Mouse (Mus musculus): Measurements from ENCODE around the gene Fam184b. TPM values are rescaled to one million over a fixed set of nuclear protein-coding genes. Genes with fewer than 3 reads are reported as not detected.

The Fam184b gene
- 0.06 and 0.12 TPM in 2 replicates for polyA plus RNA-seq (2015; fragmentation: Nextera tagmentation; extraction: Ambion mirVana)

- H3K4me3 ChIP-seq (replicated peaks), result peak within 1 kb of the TSS; percentile 44
- H3K9ac ChIP-seq, result no peak within 1 kb of the TSS
- H3K9me3 ChIP-seq (replicated peaks), result no peaks in the 10 kb centered on the region
- H3K27ac ChIP-seq (replicated peaks), result no peak within 1 kb of the TSS
- WGBS (ENCODE audit: insufficient replicate concordance), result under 1% methylated on average over 48 of the region's 48 CpGs
- no peaks in the 10 kb centered on the region for H3K36me3 ChIP-seq (replicated peaks)
- peak within 1 kb of the TSS; percentile 72 for H3K4me2 ChIP-seq
- ATAC-seq (ENCODE audit: insufficient read depth), result no peak
- H3K4me1 ChIP-seq (replicated peaks), result no peaks in the 10 kb centered on the region; the same call in 1 of the 2 replicates
- peaks cover 39% of the 10 kb centered on the region for H3K27me3 ChIP-seq
Observed at GRCm38 (mm10) chr5:45638806-45639714, at the start of gene Fam184b. TSS of gene Fam184b (minus strand) at chr5:45639614.

- H3K9me3 ChIP-seq (replicated peaks), result no peaks in the 10 kb centered on the region
- 58% methylated on average over 4 of the region's 4 CpGs for WGBS (ENCODE audit: insufficient replicate concordance)
- H3K9ac ChIP-seq, result no peak overlapping the region
- H3K36me3 ChIP-seq (replicated peaks), result peaks cover 55% of the 10 kb centered on the region
- no peak overlapping the region for H3K27ac ChIP-seq (replicated peaks)
- H3K4me1 ChIP-seq (replicated peaks), result no peaks in the 10 kb centered on the region
- no peak for ATAC-seq (ENCODE audit: insufficient read depth)
- no peaks in the 10 kb centered on the region for H3K27me3 ChIP-seq
- H3K4me3 ChIP-seq (replicated peaks), result no peak overlapping the region
- H3K4me2 ChIP-seq, result no peak overlapping the region
Observed at GRCm38 (mm10) chr5:45689152-45689551, 49.7 kb upstream of the Fam184b start.

DNA sequence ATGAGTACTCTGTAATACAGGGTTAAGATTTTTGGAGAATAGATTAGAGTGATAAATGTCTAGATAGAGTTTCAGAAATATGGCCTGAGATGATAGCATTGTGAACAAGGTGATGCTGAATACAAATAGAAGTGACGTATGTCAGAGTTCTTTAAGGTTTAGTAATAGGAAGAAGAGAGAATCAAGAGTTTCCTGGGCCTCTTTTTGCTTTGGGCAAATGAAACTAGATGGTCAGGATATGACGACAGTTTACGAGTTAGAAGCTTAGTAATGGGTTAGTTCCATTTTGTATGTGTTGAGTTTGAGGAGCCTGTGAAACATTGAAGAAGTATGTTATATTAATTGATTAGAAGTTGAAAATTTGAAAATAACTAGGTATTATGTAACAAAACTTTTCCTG lies 46.8 kb upstream of the Fam184b start:
- no peaks in the 10 kb centered on the region for H3K27me3 ChIP-seq
- no peak overlapping the region for H3K9ac ChIP-seq
- no peaks in the 10 kb centered on the region for H3K4me1 ChIP-seq (replicated peaks)
- H3K27ac ChIP-seq (replicated peaks), result no peak overlapping the region
- no peak for ATAC-seq (ENCODE audit: insufficient read depth)
- no peak overlapping the region for H3K4me2 ChIP-seq
- peaks cover 58% of the 10 kb centered on the region for H3K36me3 ChIP-seq (replicated peaks)
- H3K4me3 ChIP-seq (replicated peaks), result no peak overlapping the region
- 82% methylated on average over 3 of the region's 3 CpGs for WGBS (ENCODE audit: insufficient replicate concordance)
- H3K9me3 ChIP-seq (replicated peaks), result no peaks in the 10 kb centered on the region

DNA sequence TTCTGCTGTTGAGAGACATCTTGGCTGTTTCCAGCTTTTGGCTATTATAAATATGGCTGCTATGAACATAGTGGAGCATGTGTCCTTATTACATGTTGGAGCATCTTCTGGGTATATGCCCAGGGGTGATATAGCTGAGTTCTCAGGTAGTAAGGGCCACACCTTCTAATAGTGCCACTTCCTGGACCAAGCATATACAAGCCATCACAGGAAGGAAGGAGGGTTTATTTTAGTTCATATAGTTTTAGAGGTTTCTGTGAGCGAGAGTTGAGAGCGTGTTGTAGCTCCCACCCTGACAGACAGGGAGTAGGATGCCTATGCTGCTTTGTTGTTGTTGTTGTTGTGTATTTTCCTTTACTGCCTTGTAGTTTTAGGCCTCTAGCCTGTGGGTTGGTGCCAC lies 45.8 kb upstream of the Fam184b start:
- peaks cover 61% of the 10 kb centered on the region for H3K36me3 ChIP-seq (replicated peaks)
- no peak overlapping the region for H3K4me2 ChIP-seq
- no peaks in the 10 kb centered on the region for H3K9me3 ChIP-seq (replicated peaks)
- no peak for ATAC-seq (ENCODE audit: insufficient read depth)
- H3K9ac ChIP-seq, result no peak overlapping the region
- no peak overlapping the region for H3K4me3 ChIP-seq (replicated peaks)
- WGBS (ENCODE audit: insufficient replicate concordance), result 88% methylated on average over 2 of the region's 2 CpGs
- H3K27me3 ChIP-seq, result no peaks in the 10 kb centered on the region
- no peaks in the 10 kb centered on the region for H3K4me1 ChIP-seq (replicated peaks)
- no peak overlapping the region for H3K27ac ChIP-seq (replicated peaks)

GRCm38 (mm10) chr5:45683388-45683787 lies 44.0 kb upstream of the Fam184b start:
- no peak overlapping the region for H3K9ac ChIP-seq
- H3K27me3 ChIP-seq, result no peaks in the 10 kb centered on the region
- H3K27ac ChIP-seq (replicated peaks), result no peak overlapping the region
- H3K36me3 ChIP-seq (replicated peaks), result peaks cover 62% of the 10 kb centered on the region
- no peak for ATAC-seq (ENCODE audit: insufficient read depth)
- 74% methylated on average over 1 of the region's 1 CpGs for whole genome bisulfite sequencing (ENCODE audit: insufficient replicate concordance)
- no peaks in the 10 kb centered on the region for H3K4me1 ChIP-seq (replicated peaks)
- no peak overlapping the region for H3K4me3 ChIP-seq (replicated peaks)
- H3K9me3 ChIP-seq (replicated peaks), result no peaks in the 10 kb centered on the region
- H3K4me2 ChIP-seq, result no peak overlapping the region

- Histone ChIP-seq H3K27ac (replicated peaks) (no peak overlapping the region), H3K9me3 (replicated peaks) (no peaks in the 10 kb centered on the region), H3K36me3 (replicated peaks) (peaks cover 71% of the 10 kb centered on the region), H3K27me3 (no peaks in the 10 kb centered on the region), H3K4me3 (replicated peaks) (no peak overlapping the region), H3K9ac (no peak overlapping the region), H3K4me1 (replicated peaks) (no peaks in the 10 kb centered on the region), H3K4me2 (no peak overlapping the region)
- no peak for ATAC-seq (ENCODE audit: insufficient read depth)
Observed at GRCm38 (mm10) chr5:45679955-45680354, 40.5 kb upstream of the Fam184b start.

DNA sequence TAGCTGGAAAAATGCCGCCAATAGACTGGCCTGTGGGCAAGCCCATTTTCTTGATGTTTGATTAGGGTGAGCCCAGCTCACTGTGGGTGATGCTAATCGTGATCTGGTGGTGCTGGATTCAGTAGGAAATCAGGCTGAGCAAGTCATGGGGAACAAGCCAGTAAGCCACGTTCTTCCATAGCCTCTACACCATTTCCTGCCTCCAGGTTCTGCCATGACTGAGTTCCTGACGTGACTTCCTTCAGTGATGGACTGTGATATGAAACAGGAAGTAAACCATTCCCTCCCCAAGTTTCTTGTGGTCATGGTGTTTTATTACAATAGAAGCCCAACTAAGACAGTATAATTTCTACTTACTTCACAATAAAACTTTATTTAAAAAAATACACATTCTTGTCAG lies 38.2 kb upstream of the Fam184b start:
- no peaks in the 10 kb centered on the region for H3K9me3 ChIP-seq (replicated peaks)
- H3K4me2 ChIP-seq, result no peak overlapping the region
- 47% methylated on average over 4 of the region's 4 CpGs for WGBS (ENCODE audit: insufficient replicate concordance)
- no peak overlapping the region for H3K27ac ChIP-seq (replicated peaks)
- H3K4me3 ChIP-seq (replicated peaks), result no peak overlapping the region
- H3K9ac ChIP-seq, result no peak overlapping the region
- peaks cover 60% of the 10 kb centered on the region for H3K36me3 ChIP-seq (replicated peaks)
- no peaks in the 10 kb centered on the region for H3K27me3 ChIP-seq
- no peaks in the 10 kb centered on the region for H3K4me1 ChIP-seq (replicated peaks)
- no peak for ATAC-seq (ENCODE audit: insufficient read depth)

DNA sequence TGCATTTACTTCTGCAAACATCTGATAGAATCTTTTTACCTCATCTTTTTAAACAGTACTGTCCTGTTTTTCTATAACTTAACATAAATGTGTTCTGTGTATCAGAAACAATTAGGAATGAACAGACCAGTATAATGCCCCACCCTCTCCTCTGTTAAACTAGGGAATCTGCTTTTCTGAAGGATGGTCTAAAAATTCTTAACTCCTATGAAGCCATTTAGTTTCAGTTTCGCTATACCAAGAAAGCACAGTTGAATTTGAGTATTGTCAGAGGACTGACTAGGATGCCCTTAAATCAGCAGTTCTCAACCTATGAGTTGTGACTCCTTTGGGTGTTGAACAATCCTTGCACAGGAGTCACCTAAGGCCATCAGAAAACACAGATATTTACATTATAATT lies 35.6 kb upstream of the Fam184b start:
- Histone ChIP-seq H3K36me3 (replicated peaks) (peaks cover 53% of the 10 kb centered on the region), H3K4me1 (replicated peaks) (peaks cover 7% of the 10 kb centered on the region), H3K9ac (no peak overlapping the region), H3K27me3 (no peaks in the 10 kb centered on the region), H3K4me3 (replicated peaks) (no peak overlapping the region), H3K9me3 (replicated peaks) (no peaks in the 10 kb centered on the region), H3K27ac (replicated peaks) (no peak overlapping the region), H3K4me2 (no peak overlapping the region)
- ATAC-seq (ENCODE audit: insufficient read depth), result no peak
- 84% methylated on average over 1 of the region's 1 CpGs for WGBS (ENCODE audit: insufficient replicate concordance)

- H3K36me3 ChIP-seq (replicated peaks), result peaks cover 25% of the 10 kb centered on the region
- no peak overlapping the region for H3K27ac ChIP-seq (replicated peaks)
- H3K4me3 ChIP-seq (replicated peaks), result peak overlapping the region; percentile 91
- H3K4me2 ChIP-seq, result peak overlapping the region; percentile 92
- peaks cover 13% of the 10 kb centered on the region for H3K4me1 ChIP-seq (replicated peaks)
- 40% methylated on average over 5 of the region's 5 CpGs for WGBS (ENCODE audit: insufficient replicate concordance)
- H3K27me3 ChIP-seq, result no peaks in the 10 kb centered on the region
- no peaks in the 10 kb centered on the region for H3K9me3 ChIP-seq (replicated peaks)
- H3K9ac ChIP-seq, result peak overlapping the region; percentile 89
- ATAC-seq (ENCODE audit: insufficient read depth), result no peak
Observed at GRCm38 (mm10) chr5:45670894-45671494, 31.6 kb upstream of the Fam184b start.

GRCm38 (mm10) chr5:45670280-45670670 lies 30.9 kb upstream of the Fam184b start:
- WGBS (ENCODE audit: insufficient replicate concordance), result under 1% methylated on average over 13 of the region's 13 CpGs
- peaks cover 19% of the 10 kb centered on the region for H3K36me3 ChIP-seq (replicated peaks)
- H3K27ac ChIP-seq (replicated peaks), result peak overlapping the region; percentile 93
- H3K9me3 ChIP-seq (replicated peaks), result no peaks in the 10 kb centered on the region
- peak overlapping the region; percentile 92 for H3K4me2 ChIP-seq
- H3K9ac ChIP-seq, result peak overlapping the region; percentile 89
- ATAC-seq (ENCODE audit: insufficient read depth), result no peak
- no peaks in the 10 kb centered on the region for H3K27me3 ChIP-seq
- H3K4me3 ChIP-seq (replicated peaks), result peak overlapping the region; percentile 91
- H3K4me1 ChIP-seq (replicated peaks), result peaks cover 13% of the 10 kb centered on the region

DNA sequence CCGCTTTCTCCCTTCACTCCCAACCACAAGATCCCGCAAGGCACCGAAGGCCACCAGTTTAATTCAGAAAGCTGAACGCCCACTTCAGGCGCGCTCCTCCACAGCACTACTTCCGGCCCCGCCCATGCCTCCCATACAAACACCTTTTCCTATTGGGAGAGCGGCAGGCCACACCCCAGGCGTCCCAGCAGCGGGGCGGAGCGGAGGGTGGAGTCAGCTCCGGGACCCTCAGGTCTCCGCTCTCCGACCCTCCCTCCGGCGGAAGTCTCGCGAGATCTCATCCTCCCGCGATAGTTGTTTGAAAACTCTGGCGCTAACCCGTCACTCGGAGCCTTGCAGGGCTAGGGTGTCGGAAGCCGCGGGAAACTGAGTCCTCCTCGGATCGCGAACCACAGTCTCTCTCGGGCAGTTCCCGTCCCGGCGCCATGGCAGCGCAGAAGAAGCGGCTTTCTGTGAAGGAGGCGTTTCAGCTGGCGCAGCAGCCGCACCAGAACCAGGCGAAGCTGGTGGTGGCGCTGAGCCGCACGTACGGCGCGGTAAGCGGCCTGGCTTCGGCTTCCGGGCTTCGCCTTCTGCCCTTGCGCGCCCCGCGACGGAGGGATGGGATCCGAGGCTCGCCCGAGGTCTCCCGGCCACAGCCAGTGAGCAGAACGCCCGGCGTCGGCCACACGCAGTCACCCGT lies 30.3 kb upstream of the Fam184b start, which contains the start of gene Ncapg:
Gene Ncapg, plus strand, starts transcription at position 322 of the 682 bp plus-strand sequence.
- peak within 1 kb of the TSS; percentile 91 for H3K4me3 ChIP-seq (replicated peaks)
- WGBS (ENCODE audit: insufficient replicate concordance), result under 1% methylated on average over 66 of the region's 66 CpGs

More for the DNA sequence above, 30.3 kb upstream of the Fam184b start, which contains the start of gene Ncapg:
- Histone ChIP-seq H3K4me1 (replicated peaks) (peaks cover 13% of the 10 kb centered on the region), H3K36me3 (replicated peaks) (peaks cover 13% of the 10 kb centered on the region), H3K4me2 (peak within 1 kb of the TSS; percentile 92), H3K9me3 (replicated peaks) (no peaks in the 10 kb centered on the region), H3K27ac (replicated peaks) (peak within 1 kb of the TSS; percentile 93), H3K9ac (peak within 1 kb of the TSS; percentile 89), H3K27me3 (no peaks in the 10 kb centered on the region)
- ATAC-seq (ENCODE audit: insufficient read depth), result peak; percentile 99
